Mouse (Mus musculus) bone marrow macrophage, adult 2 months (primary cell): Measurements from ENCODE around the gene Hfe2.

Experiments
- CTCF ChIP-seq: IDR thresholded peaks from 2 replicates; pipeline ENCODE4 v1.5.1; 2012; ENCODE audit warnings: low read depth, mild to moderate bottlenecking, low read length, moderate library complexity
- POLR2A ChIP-seq: IDR thresholded peaks from 2 replicates; pipeline ENCODE4 v1.6.1; 2012; ENCODE audit warnings: mild to moderate bottlenecking, low read depth, low read length, borderline replicate concordance

- TF ChIP-seq POLR2A (no peak), CTCF (no peak)
These were observed 40.1 kb upstream of the Hfe2 start for GRCm38 (mm10) chr3:96484921-96485320.
